Mouse (Mus musculus) midbrain, embryonic 14.5 days (tissue): ENCODE results near the gene Fancd2. TPM values are rescaled to one million over a fixed set of nuclear protein-coding genes. Genes with fewer than 3 reads are reported as not detected.

Source experiments
- ATAC-seq: fragments of 200-750 bp; cut with Nextera tagmentation; 2 replicates; pipeline ENCODE4 v1.8.0; 2017; ENCODE audit warnings: moderate number of reproducible peaks, moderate library complexity; ENCODE audit not compliant: low FRiP score, low TSS enrichment
- DNase-seq: peaks from one replicate; pipeline ENCODE4 v3.0.0-alpha.2; 2015
- H3K27ac ChIP-seq: fragments of 300-500 bp; sonication (generic); replicated peaks from 2 replicates; pipeline ENCODE4 v1.5.1; 2014; ENCODE audit warnings: mild to moderate bottlenecking, low read depth, low read length, moderate library complexity
- H3K27me3 ChIP-seq: fragments of 300-500 bp; sonication (generic); 2 replicates; pipeline ENCODE4 v1.6.1; 2014; ENCODE audit warnings: low read length, control low read depth, mixed read lengths; ENCODE audit not compliant: control insufficient read depth, insufficient read depth
- H3K36me3 ChIP-seq: fragments of 300-500 bp; sonication (generic); 2 replicates; pipeline ENCODE4 v1.6.1; 2014; ENCODE audit warnings: low read length, control low read depth; ENCODE audit not compliant: control insufficient read depth, insufficient read depth
- H3K4me1 ChIP-seq: fragments of 300-500 bp; sonication (generic); 2 replicates; pipeline ENCODE4 v1.6.1; 2014; ENCODE audit warnings: mild to moderate bottlenecking, antibody characterized with exemption, low read length, control low read depth; ENCODE audit not compliant: control insufficient read depth, insufficient read depth
- H3K4me2 ChIP-seq: fragments of 300-500 bp; sonication (generic); 2 replicates; pipeline ENCODE4 v1.6.1; 2014; ENCODE audit warnings: mild to moderate bottlenecking, low read length, moderate library complexity
- H3K4me3 ChIP-seq: fragments of 300-500 bp; sonication (generic); replicated peaks from 2 replicates; pipeline ENCODE4 v1.5.1; 2014; ENCODE audit warnings: low read depth, low read length
- H3K9ac ChIP-seq: fragments of 300-500 bp; sonication (generic); replicated peaks from 2 replicates; pipeline ENCODE4 v1.6.1; 2014; ENCODE audit warnings: mild to moderate bottlenecking, low read length, moderate library complexity
- H3K9me3 ChIP-seq: fragments of 300-500 bp; sonication (generic); 2 replicates; pipeline ENCODE4 v1.6.1; 2016; ENCODE audit warnings: low read length, control low read depth, mixed read lengths; ENCODE audit not compliant: control insufficient read depth
- WGBS: fragments of 180-500 bp; shearing (Covaris S2); extraction: QIAGEN DNeasy Blood & Tissue Kit; methylation state at CpG from one replicate; pipeline ENCODE4 v1.1.7; 2014; 5-methylcytosine and 5-hydroxymethylcytosine counted together
- polyA plus RNA-seq: library from polyadenylated mRNA; unstranded; fragments of >200 nt; fragmentation: Nextera tagmentation; extraction: Ambion mirVana; gene quantifications from 2 replicates; pipeline ENCODE4 v1.2.1, GENCODE M21; 2014

The Fancd2 gene
- polyA plus RNA-seq, 1 experiment from 2014 or later = 3.7 TPM

GRCm38 (mm10) chr6:113630322-113630721 lies 98.8 kb downstream of the Fancd2 start:
- ATAC-seq = no peak
- H3K36me3 ChIP-seq = peaks cover 57% of the 10 kb centered on the region
- 87% methylated on average over 5 of the region's 5 CpGs for WGBS

GRCm38 (mm10) chr6:113632863-113633262 lies 101.4 kb downstream of the Fancd2 start:
- no peaks in the 10 kb centered on the region for H3K4me1 ChIP-seq
- peaks cover 54% of the 10 kb centered on the region for H3K36me3 ChIP-seq
- H3K27ac ChIP-seq = no peak overlapping the region
- no peaks in the 10 kb centered on the region for H3K27me3 ChIP-seq
- 96% methylated on average over 4 of the region's 4 CpGs for WGBS
- H3K4me3 ChIP-seq = no peak overlapping the region
- ATAC-seq (no peak), DNase-seq (no peak)
- no peak overlapping the region for H3K9ac ChIP-seq
- H3K9me3 ChIP-seq = no peaks in the 10 kb centered on the region
- H3K4me2 ChIP-seq = no peak overlapping the region

More at GRCm38 (mm10) chr6:113630322-113630721, 98.8 kb downstream of the Fancd2 start:
- DNase-seq = no peak
- Histone ChIP-seq H3K27ac (no peak overlapping the region), H3K4me1 (peaks cover 4% of the 10 kb centered on the region), H3K27me3 (no peaks in the 10 kb centered on the region), H3K4me2 (no peak overlapping the region), H3K9ac (no peak overlapping the region), H3K9me3 (no peaks in the 10 kb centered on the region), H3K4me3 (no peak overlapping the region)

GRCm38 (mm10) chr6:113638302-113639040 lies 107.0 kb downstream of the Fancd2 start, which contains the start of gene Irak2:
TSS of gene Irak2 (plus strand) at chr6:113638467.
- DNase-seq (peak; percentile 92), ATAC-seq (peak; percentile 85)
- H3K9ac ChIP-seq = peak within 1 kb of the TSS; percentile 35; the same call in 1 of the 2 replicates
- H3K4me2 ChIP-seq = peak within 1 kb of the TSS; percentile 68
- no peaks in the 10 kb centered on the region for H3K9me3 ChIP-seq
- no peaks in the 10 kb centered on the region for H3K27me3 ChIP-seq
- WGBS = 8% methylated on average over 37 of the region's 37 CpGs
- peak within 1 kb of the TSS; percentile 40 for H3K4me3 ChIP-seq
- no peak within 1 kb of the TSS for H3K27ac ChIP-seq
- H3K4me1 ChIP-seq = no peaks in the 10 kb centered on the region
- peaks cover 2% of the 10 kb centered on the region for H3K36me3 ChIP-seq

GRCm38 (mm10) chr6:113639201-113639600 lies 107.7 kb downstream of the Fancd2 start:
- no peak for ATAC-seq
- H3K36me3 ChIP-seq = no peaks in the 10 kb centered on the region; the same call in 1 of the 2 replicates

GRCm38 (mm10) chr6:113642605-113643004 lies 111.1 kb downstream of the Fancd2 start:
- no peak for DNase-seq
- Histone ChIP-seq H3K9me3 (no peaks in the 10 kb centered on the region), H3K9ac (no peak overlapping the region), H3K4me1 (no peaks in the 10 kb centered on the region), H3K36me3 (no peaks in the 10 kb centered on the region), H3K27ac (no peak overlapping the region), H3K4me2 (no peak overlapping the region), H3K27me3 (no peaks in the 10 kb centered on the region), H3K4me3 (no peak overlapping the region)
- no peak for ATAC-seq
- WGBS = 88% methylated on average over 8 of the region's 8 CpGs

More at GRCm38 (mm10) chr6:113639201-113639600, 107.7 kb downstream of the Fancd2 start:
- H3K27ac ChIP-seq = no peak overlapping the region
- H3K27me3 ChIP-seq = no peaks in the 10 kb centered on the region
- H3K4me2 ChIP-seq = no peak overlapping the region
- DNase-seq = no peak
- H3K9ac ChIP-seq = no peak overlapping the region
- 85% methylated on average over 4 of the region's 4 CpGs for WGBS
- no peaks in the 10 kb centered on the region for H3K9me3 ChIP-seq
- H3K4me3 ChIP-seq = no peak overlapping the region
- no peaks in the 10 kb centered on the region for H3K4me1 ChIP-seq

GRCm38 (mm10) chr6:113643021-113643420 lies 111.5 kb downstream of the Fancd2 start:
- Histone ChIP-seq H3K4me3 (no peak overlapping the region), H3K4me2 (no peak overlapping the region), H3K36me3 (no peaks in the 10 kb centered on the region), H3K27ac (no peak overlapping the region), H3K27me3 (no peaks in the 10 kb centered on the region), H3K9ac (no peak overlapping the region), H3K4me1 (no peaks in the 10 kb centered on the region), H3K9me3 (no peaks in the 10 kb centered on the region)
- DNase-seq (no peak), ATAC-seq (no peak)
- 82% methylated on average over 4 of the region's 4 CpGs for WGBS

- ATAC-seq = no peak
- Histone ChIP-seq H3K9me3 (no peaks in the 10 kb centered on the region), H3K36me3 (no peaks in the 10 kb centered on the region), H3K4me2 (no peak overlapping the region), H3K4me1 (no peaks in the 10 kb centered on the region), H3K27me3 (no peaks in the 10 kb centered on the region), H3K4me3 (no peak overlapping the region), H3K27ac (no peak overlapping the region), H3K9ac (no peak overlapping the region)
- 95% methylated on average over 2 of the region's 2 CpGs for WGBS
- no peak for DNase-seq
Observed at GRCm38 (mm10) chr6:113643967-113644366, 112.5 kb downstream of the Fancd2 start.

- 89% methylated on average over 8 of the region's 8 CpGs for WGBS
- Histone ChIP-seq H3K4me3 (no peak overlapping the region), H3K27ac (no peak overlapping the region), H3K4me2 (no peak overlapping the region), H3K36me3 (no peaks in the 10 kb centered on the region), H3K9ac (no peak overlapping the region), H3K4me1 (no peaks in the 10 kb centered on the region), H3K9me3 (no peaks in the 10 kb centered on the region), H3K27me3 (no peaks in the 10 kb centered on the region)
- ATAC-seq (no peak), DNase-seq (no peak)
Observed at GRCm38 (mm10) chr6:113644808-113645207, 113.3 kb downstream of the Fancd2 start.
